Mouse (Mus musculus) left cerebral cortex, postnatal 4 days (tissue): Measurements from ENCODE around the gene Iqub. TPM values are rescaled to one million over a fixed set of nuclear protein-coding genes. Genes with fewer than 3 reads are reported as not detected.

Experiments used
- DNase-seq: peaks from one replicate; pipeline ENCODE4 v3.0.0-alpha.2; 2022
- intact Hi-C: fragments of 180-260 bp; cut with DNase I; formaldehyde crosslinking; loops from one replicate; pipeline ENCODE4 v1.15.1; 2025
- total RNA-seq, 2 experiments: library from RNA; stranded (reverse); gene quantifications; 2 replicates each; pipeline ENCODE4 v1.2.3; 2021

Gene Iqub
- total RNA-seq = under 1 TPM; 0.50 to 0.54 TPM

DNA sequence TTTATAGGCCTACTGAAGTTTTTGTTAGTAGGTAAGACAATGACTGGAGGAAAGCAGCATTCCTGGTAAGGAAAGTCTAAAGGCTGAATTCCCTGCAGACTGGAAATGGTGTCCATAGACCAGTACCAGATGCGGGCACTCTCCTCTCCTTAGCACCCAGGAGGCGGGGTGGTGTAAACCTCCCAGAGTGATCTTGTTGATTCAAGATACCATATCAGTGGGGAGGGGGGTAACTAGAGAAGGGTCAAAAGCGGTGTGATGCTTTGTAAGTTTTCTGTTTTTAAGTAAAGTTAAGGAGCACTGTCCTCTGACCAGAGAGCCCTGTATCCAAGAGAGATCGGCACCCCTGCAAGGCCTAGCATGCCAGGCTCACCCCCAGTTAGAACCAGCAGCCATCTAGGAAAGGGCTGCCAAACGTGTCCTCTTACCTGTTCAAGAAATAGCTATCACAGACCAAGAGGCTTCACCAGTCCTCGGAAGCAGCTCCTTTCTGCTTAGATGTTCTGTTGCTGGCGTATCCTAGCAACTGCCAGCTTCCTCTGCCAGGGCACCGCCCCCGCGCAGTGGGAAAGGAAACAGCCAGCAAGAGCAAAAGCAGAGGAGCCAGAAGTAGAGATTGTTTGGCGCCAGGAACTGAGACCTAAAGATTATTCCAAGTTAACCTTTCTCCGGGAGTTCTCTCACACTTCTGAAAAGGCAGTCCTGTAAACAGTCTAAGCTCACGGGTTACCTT is at the start of gene Iqub:
TSS of gene Iqub (minus strand) at position 516 of the 733 bp plus-strand sequence.
- peak; percentile 79 for DNase-seq
- intact Hi-C loops = loop anchor here (10.0 kb wide), 2 partner anchors 160 to 1020 kb away; no protein-coding TSS in a partner anchor

DNA sequence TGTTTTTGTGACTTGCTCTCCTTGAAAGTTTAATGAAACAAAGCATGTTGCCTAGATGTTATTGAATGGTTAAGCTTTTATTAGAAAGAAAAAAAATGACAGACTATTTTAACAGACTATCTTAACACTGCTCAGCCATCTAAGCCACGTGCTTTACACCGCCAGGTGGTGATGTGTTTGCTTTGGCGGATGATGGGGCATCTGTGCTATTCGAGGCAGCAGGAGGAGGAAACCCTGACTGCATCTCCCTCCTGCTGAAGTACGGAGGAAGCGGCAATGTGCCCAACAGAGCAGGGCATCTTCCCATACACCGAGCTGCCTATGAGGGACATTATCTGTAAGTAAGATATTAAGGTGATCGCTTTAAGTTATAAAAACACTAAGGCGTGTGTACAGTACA is 49.2 kb upstream of the Iqub start:
- intact Hi-C loops = no loop called here
- peak; percentile 30 for DNase-seq

DNA sequence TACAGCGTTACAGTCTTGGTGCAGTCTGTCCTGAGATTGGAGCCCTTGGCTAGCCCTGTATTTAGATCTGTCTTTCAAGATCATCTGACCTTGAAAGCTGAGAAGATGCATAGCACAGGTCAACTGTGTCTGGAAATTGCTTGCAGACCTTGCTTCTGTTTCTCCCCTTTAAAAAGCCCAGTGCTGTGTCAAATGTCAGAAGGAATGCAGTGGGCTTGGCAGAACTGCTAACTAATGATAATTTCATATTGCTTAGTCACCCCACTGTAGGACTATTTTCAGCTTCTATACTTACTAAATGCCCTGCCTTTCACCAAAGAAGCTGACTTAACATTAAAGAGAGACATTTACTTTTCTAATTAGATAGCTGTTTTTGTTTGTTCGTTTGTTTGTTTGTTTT is 40.6 kb upstream of the Iqub start:
- intact Hi-C loops = no loop called here
- DNase-seq = no peak

DNA sequence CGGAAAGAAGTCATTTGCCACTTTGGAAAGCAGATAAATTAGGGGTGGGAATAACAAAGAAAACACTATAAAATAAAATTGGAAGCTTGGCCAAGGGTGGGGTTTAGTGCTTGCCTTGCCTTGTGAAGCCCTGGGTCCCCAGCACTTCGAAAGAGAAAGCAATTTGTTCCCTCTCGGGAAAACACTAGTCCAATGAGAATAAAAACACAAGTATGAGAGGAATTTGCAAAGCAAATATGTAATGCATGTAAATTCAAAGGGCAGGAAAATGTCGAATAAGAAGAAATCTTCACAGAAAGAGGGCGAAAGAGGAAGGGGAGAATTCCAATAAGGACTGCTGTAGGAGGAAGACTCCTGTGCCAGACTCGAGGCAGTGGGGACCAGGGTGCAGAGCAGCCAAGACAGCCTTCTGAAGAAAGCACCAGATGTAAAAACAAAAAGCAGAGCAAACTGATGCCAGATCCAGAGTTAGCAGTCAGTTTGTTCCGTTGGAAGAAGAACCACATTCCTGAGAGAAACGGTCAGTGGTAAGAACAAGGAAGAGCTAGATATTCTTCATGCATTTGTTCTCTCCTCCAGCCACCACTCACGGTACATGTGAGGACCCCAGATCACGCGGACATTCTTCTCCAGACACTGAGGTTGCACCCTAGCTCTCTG is 39.7 kb upstream of the Iqub start:
- intact Hi-C loops = no loop called here
- no peak for DNase-seq

DNA sequence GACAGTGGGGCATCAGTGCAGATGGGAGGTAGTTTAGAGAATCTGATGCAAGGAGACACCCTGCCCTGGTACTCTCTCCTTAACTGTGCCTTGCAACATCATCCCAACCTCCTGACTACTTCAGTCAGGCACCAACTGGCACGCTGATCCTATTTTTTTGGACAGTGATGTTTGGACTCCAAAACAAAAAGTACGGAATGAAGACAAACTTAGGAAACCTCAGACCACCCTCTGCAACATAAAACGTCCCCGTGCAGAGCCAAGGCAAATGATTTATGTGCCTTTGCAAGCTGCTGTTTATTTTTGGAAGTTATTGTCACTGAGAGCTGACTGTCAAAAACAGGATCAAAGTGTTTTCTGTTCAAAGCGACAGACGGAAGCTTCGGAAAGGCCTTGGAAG is 37.2 kb upstream of the Iqub start:
- intact Hi-C loops = no loop called here
- no peak for DNase-seq

DNA sequence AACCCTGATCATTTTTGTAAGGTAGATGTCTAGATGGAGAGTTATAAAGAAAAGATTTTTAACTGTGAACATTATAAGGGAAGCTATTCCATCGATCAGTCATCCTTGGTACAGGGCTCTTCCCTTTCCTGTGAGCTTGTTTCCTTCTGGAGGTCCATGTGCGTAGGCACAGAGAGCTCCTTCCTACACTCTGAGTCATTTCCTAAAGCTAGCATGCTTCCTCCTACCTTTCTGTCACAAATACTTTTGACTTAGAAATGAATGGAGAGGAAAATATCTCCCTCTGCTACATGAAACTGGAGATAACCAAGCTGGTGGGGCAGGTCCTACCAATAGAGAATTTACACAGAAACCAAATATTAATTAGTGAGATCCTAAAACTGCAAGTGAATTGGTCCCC is 34.9 kb upstream of the Iqub start:
- intact Hi-C loops = no loop called here
- DNase-seq = no peak

DNA sequence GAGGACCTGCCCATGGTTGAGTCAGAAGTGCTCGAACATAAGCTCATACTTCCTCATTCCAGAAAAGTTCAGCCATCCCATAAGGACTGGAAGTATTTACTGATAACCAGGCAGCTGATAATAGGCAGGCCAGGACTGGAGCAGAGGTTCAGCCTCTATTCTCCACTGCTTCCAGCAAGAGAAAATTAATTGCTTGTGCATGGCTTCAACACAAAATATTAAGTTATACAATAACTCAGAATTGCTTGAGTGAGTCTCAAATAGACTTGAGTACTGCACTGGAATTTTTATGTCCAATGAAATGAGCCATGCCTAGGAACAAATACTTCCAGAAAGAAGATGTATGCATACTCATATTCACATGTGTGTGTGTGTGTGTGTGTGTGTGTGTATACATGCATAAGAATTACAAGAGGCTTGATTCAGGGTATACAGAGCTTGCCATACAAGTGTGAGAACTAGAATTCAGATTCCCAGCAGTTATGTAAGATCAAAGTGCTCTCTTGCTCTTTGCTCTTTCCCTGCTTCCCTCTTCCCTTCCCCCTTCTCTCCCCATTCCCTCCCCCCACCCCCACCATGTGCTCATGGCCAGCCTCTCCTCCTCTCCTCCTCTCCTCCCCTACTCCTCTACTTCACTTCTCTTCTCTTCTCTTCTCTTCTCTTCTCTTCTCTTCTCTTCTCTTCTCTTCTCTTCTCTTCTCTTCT is 32.0 kb upstream of the Iqub start:
- DNase-seq = no peak
- intact Hi-C loops = no loop called here

DNA sequence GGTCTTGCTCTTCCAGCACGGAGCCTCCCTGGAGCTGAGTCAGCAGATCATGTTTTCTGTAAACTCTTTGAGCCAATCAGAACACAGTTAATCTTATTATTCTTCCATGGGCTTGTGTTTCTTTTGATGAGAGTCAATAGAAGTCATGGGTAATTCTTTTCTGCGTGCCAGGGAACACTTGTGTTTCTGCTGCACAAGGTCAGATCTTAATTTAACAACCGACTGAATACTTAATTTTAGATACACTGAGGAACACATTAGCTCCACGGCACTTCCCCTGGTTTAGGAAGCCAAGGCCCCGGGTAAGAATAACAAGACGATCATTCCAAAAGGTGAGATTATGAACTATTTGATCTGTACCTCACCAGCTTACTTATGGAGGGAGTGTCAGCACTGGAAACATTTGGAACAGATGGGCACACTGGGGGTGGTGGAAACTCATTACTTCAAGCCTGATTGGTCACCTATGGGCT is 28.3 kb upstream of the Iqub start:
- intact Hi-C loops = no loop called here
- DNase-seq = no peak

DNA sequence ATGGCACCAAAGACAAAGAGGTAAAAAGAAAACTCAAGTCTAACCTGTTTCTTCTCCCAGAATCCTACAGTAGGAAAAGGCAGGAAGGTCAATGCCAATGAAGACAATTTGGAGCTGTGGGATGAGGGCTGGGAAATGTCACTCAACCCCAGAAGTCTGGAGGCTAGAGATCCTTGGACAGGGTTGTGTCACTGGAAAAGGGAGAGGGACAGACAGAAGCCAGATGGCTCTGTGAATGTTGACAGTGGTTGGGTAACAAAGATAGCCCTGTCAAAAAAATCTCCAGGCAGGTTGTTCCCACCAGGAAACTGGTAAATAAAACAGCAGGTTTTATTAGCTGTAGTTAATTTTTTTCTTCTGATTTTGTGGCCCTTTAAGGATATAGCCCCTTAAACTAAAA is 27.5 kb upstream of the Iqub start:
- intact Hi-C loops = no loop called here
- DNase-seq = no peak

DNA sequence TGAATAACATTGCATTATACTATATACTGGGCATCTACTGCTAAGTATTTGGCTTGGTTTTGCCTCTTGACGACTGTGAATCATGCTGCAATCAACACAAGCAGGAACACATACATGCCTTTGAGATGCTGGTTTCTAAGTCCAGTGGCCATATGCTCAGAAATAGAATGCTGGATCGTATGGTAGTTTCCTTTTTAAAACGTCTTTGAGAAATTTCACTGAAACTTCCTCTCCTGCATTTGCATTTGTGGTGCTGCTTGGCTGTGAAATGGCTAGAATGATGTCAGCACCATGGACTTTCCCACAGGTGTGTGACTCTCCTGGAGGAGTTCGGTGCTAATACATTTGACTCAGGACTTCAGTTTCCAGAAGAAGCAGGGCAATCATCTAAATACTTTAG is 25.2 kb upstream of the Iqub start:
- intact Hi-C loops = no loop called here
- DNase-seq = no peak

DNA sequence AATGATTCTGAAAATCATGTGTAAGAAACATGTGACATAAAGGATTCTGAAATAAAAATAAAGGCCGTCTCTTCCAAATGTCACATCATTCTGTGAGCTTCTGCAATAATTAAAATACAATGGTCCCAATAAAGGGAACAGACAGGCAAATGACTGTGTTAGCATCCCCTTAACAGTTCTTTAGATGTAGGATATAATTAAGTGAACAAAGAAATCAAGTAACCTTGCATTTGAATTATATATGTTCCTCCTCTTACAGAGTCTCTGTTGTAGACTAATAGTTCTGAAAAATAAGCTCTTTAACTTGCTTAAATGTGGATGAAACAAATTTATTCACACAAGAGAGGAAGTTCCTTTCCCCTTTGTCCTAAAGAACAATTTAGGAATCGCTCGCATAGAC is 23.6 kb upstream of the Iqub start:
- no peak for DNase-seq
- intact Hi-C loops = no loop called here

DNA sequence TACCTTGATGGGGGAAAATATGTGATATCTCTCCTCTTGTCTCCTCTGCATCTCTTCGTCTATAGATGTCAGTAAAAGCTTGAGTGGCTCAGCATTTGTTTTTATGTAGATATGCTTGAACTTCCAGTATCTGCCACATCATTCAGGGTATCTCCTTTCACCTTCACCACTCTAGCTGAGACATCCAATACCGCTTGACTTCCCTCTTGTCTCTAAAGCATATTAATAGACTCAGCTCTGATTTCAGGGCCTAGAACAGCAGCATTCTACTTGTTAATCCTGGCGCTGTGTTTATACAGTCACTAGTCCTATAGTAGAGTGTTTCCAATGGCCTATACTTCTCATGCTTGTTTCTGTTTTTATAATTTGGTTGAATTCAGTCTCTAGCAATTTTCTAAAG is 17.9 kb upstream of the Iqub start:
- intact Hi-C loops = loop anchor here (5.0 kb wide), 1 partner anchor 84 kb away; no protein-coding TSS in a partner anchor
- no peak for DNase-seq

DNA sequence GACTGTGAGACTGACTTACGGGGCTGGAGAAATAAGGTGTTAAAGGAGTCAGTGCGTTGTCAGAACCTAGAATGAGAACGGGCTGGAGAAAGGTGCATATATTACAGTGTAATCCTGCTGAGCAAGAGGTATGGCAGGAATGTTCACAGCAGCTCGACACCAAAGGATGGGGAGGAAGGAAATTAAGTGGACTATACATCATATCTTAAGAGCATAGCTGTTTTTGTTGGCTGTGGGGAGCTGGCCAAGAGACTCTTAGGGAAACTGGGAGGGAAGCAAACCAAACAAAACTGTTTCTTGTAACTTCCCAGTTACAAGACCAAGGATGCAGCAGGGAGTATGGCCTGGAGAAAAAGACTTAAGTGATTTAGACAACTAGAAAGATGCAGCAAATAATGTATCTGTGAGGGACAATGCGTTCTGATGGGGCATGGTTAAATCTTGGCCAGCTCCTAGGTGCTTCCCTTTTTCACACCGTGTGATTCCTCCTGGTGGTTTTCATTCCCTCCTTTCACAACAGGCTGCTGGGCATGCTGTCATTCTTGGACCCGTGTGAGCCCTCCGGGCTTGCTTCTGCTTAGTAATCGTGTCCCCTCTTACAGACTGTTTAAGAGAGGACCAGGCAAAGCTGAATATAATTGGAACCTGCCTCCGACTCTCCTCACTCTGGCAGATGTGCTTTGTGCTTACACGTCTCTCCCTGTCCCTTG is 16.0 kb upstream of the Iqub start:
- peak; percentile 10 for DNase-seq
- intact Hi-C loops = loop anchor here (5.0 kb wide), 1 partner anchor 86 kb away; no protein-coding TSS in a partner anchor

DNA sequence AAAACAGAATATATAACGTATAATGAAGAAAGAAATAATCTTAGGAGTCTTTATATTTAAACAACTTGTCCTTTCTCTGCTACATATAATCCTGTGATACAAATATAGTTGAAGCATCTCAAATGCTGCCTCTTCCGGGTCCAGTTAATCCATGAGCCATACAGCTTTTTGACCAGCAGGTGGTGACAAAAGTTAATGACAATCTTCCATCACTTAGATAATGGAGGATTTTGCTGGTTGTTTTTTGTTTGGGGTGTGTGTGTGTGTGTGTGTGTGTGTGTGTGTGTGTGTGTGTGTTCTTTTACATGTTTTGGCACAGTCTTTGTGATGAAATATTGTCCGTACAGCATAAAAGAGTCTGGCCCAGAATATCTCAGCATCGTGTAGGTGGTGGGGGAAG is 15.3 kb upstream of the Iqub start:
- intact Hi-C loops = loop anchor here (5.0 kb wide), 1 partner anchor 87 kb away; no protein-coding TSS in a partner anchor
- peak; percentile 22 for DNase-seq

DNA sequence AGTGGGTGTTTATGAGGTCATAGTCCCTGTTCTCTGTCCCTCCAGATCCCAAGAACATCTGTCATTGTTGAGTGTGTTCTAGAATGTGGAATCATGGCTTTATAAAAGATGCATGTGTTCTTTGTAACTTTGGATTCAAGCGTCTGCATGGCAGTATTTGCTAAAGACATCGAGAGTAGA is 13.1 kb upstream of the Iqub start, which contains the start of gene Asb15:
TSS of gene Asb15 (plus strand) at position 81 of the 180 bp plus-strand sequence.
- intact Hi-C loops = loop anchor here (5.0 kb wide), 1 partner anchor 99 kb away; no protein-coding TSS in a partner anchor
- no peak for DNase-seq

DNA sequence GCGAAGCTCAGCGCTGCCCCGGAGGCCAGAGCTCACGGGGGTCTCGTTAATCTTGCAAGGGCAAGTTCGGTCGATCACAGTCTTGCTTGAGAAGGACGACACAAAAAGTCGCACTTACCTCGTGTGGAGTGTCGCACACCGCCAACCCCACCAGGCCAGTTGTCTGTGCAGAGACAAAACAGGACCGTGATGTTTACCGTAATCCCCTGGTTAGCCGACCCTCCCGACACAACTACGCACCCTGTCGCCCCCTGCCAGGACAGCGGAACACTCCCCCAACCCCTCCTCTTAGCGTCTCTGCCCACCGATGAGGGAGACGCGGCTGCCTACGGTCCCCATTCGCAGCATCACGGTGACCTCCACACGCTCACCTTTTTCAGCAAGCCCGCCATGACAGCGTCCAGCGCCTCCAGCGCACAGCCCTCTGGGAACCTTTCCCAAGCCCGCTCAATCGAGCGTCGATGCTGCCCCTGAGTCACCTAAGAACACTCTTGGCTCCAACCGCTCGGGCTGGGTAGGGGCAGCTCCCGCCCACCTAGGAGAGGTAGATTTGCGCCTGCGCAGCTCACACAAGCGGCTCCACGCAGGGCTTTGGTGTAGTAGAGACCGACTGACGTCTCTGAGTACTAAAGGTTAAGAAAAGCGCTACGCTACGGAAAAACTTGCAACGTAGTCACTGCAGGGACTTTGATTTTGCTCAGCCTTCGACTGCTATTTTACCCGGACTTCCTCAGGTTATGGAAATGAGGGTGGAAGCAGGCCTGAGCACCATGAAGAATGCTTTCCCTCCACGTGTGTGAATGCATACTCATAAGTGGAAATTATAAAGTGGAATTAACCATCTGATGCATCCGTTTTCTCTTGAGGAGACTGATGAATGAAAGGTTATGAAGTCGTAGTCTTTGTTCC is 12.5 kb upstream of the Iqub start, which contains the start of gene Ndufa5:
TSS of gene Ndufa5 (minus strand) at position 859 of the 909 bp plus-strand sequence.
- peak; percentile 95 for DNase-seq
- intact Hi-C loops = loop anchor here (5.0 kb wide), 1 partner anchor 100 kb away; no protein-coding TSS in a partner anchor

DNA sequence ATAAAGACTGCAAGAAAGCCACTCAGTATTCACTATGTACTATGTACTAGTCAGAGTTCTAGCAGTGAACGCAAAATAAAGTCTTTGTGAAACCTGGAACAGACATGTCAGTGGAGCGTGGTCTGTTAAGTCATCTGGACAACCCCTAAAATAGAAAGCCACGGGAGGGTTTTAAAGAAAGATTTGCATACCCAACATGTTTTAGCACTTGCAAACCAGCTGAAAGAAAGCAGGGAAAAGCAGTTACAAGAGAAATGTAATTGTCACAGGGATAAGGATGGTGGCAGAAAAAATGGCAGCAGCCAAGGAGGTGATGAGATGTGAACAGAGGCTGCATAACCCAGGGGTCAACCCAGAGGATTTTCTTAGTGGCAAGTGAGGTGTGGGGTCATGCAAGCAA is 10.8 kb upstream of the Iqub start:
- intact Hi-C loops = loop anchor here (5.0 kb wide), 1 partner anchor 102 kb away; no protein-coding TSS in a partner anchor
- DNase-seq = no peak

DNA sequence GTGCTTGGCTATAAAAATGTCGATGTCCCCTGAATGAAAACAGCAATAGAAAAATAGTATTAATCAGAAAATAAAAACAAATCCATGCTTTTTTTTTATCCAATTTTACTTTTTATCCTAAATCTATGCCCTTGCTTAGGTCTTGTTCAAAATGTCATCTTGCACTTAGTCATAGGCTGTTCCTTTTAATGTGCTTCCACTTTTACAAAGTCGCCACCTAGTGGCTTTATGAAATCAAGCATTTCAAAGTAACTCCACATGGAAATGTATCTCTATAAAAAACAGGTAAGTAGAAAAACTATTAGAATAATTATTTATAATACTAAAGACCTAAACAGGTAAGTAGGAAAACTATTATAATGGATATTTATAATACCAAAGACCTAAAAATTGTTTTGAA is 1.3 kb upstream of the Iqub start:
- no peak for DNase-seq
- intact Hi-C loops = loop anchor here (10.0 kb wide), 2 partner anchors 161 to 1021 kb away; no protein-coding TSS in a partner anchor

DNA sequence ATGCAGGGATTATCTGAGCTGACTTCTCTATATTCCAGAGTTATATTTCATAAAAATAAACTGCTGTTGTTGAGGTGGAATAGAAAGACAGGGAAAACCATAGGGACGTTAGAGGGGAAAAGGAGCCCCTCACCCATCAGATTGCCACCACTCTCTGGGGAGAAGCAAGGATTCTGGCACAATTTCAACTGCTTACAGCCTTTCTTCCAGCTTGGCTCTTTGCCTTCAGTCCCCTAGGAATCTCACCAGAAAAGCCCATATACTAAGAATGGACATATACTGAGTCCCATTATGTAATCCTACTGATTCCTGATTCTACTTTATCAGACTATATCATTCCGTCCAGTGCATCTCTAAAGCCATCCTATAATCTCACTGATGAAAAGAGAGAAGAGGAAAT is 10.7 kb downstream of the Iqub start:
- intact Hi-C loops = no loop called here
- peak; percentile 11 for DNase-seq

DNA sequence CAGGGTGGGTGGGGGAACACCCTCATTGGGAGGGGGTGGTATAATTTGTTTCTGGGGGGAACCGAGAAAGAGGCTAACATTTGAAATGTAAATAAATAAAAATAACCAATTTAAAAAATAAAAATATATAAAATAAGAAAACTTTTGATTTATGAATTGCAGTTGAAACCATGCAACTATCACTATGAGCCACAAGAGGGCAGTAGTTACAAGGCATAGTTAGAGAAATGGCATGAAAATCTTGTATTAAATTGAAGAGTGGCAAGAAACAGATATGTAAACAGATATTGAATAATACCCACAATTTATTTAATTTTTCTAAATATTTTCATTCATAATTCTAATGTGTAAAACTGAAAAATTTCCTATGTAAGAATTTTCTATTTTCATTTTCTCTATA is 24.5 kb downstream of the Iqub start:
- intact Hi-C loops = no loop called here
- no peak for DNase-seq
